Mouse (Mus musculus) right cerebral cortex, postnatal 4 days (tissue): ENCODE data around the gene Dlgap1.

Source experiments
- DNase-seq: peaks from one replicate; pipeline ENCODE4 v3.0.0-alpha.2; 2022

The Dlgap1 gene

GRCm38 (mm10) chr17:70472162-70472561 lies 503.3 kb downstream of the Dlgap1 start:
- no peak for DNase-seq

GRCm38 (mm10) chr17:70473871-70474270 lies 505.0 kb downstream of the Dlgap1 start:
- DNase-seq: no peak

- DNase-seq: no peak
Observed at GRCm38 (mm10) chr17:70483716-70484115, 514.8 kb downstream of the Dlgap1 start.

GRCm38 (mm10) chr17:70485668-70486067 lies 516.8 kb downstream of the Dlgap1 start:
- DNase-seq: no peak

GRCm38 (mm10) chr17:70486259-70486658 lies 517.4 kb downstream of the Dlgap1 start:
- no peak for DNase-seq

- no peak for DNase-seq
Observed at GRCm38 (mm10) chr17:70486831-70487230, 518.0 kb downstream of the Dlgap1 start.

- DNase-seq: peak; percentile 45
Observed at GRCm38 (mm10) chr17:70488784-70489265, 520.0 kb downstream of the Dlgap1 start.

- no peak for DNase-seq
Observed at GRCm38 (mm10) chr17:70491575-70491974, 522.7 kb downstream of the Dlgap1 start.

GRCm38 (mm10) chr17:70494338-70494737 lies 525.5 kb downstream of the Dlgap1 start:
- DNase-seq: no peak

GRCm38 (mm10) chr17:70498256-70498655 lies 529.4 kb downstream of the Dlgap1 start:
- DNase-seq: no peak

GRCm38 (mm10) chr17:70501933-70502332 lies 533.1 kb downstream of the Dlgap1 start:
- no peak for DNase-seq

GRCm38 (mm10) chr17:70507759-70508158 lies 538.9 kb downstream of the Dlgap1 start:
- DNase-seq: no peak

- DNase-seq: no peak
Observed at GRCm38 (mm10) chr17:70510441-70510840, 541.6 kb downstream of the Dlgap1 start.

GRCm38 (mm10) chr17:70511401-70511800 lies 542.5 kb downstream of the Dlgap1 start:
- DNase-seq: no peak

- no peak for DNase-seq
Observed at GRCm38 (mm10) chr17:70513736-70514135, 544.9 kb downstream of the Dlgap1 start.

GRCm38 (mm10) chr17:70516506-70516905 lies 547.6 kb downstream of the Dlgap1 start:
- no peak for DNase-seq

GRCm38 (mm10) chr17:70517333-70517732 lies 548.5 kb downstream of the Dlgap1 start:
- DNase-seq: no peak

- DNase-seq: no peak
Observed at GRCm38 (mm10) chr17:70521058-70521851, 552.4 kb downstream of the Dlgap1 start.

GRCm38 (mm10) chr17:70521971-70522370 lies 553.1 kb downstream of the Dlgap1 start:
- DNase-seq: peak; percentile 32

- DNase-seq: no peak
Observed at GRCm38 (mm10) chr17:70525990-70526389, 557.1 kb downstream of the Dlgap1 start.

GRCm38 (mm10) chr17:70527101-70527500 lies 558.2 kb downstream of the Dlgap1 start:
- DNase-seq: no peak

GRCm38 (mm10) chr17:70528196-70529187 lies 559.6 kb downstream of the Dlgap1 start:
- no peak for DNase-seq

- no peak for DNase-seq
Observed at GRCm38 (mm10) chr17:70534321-70534720, 565.4 kb downstream of the Dlgap1 start.
